Mouse (Mus musculus) stomach, embryonic 14.5 days (tissue): ENCODE data around the gene Lypd8. TPM values are rescaled to one million over a fixed set of nuclear protein-coding genes. Genes with fewer than 3 reads are reported as not detected.

Experiments used
- ATAC-seq: fragments of 200-750 bp; cut with Nextera tagmentation; 2 replicates; pipeline ENCODE4 v1.8.0; 2017; ENCODE audit warnings: low read depth, moderate TSS enrichment; ENCODE audit not compliant: insufficient number of reproducible peaks, insufficient read depth, low FRiP score
- H3K27ac ChIP-seq: fragments of 300-500 bp; sonication (generic); 2 replicates; pipeline ENCODE4 v1.5.1; 2014; ENCODE audit warnings: mild to moderate bottlenecking, low read length, moderate library complexity, mixed read lengths
- H3K27me3 ChIP-seq: fragments of 300-500 bp; sonication (generic); 2 replicates; pipeline ENCODE4 v1.6.1; 2014; ENCODE audit warnings: low read length, control low read depth, mixed read lengths; ENCODE audit not compliant: control insufficient read depth, insufficient read depth
- H3K36me3 ChIP-seq: fragments of 300-500 bp; sonication (generic); 2 replicates; pipeline ENCODE4 v1.6.1; 2014; ENCODE audit warnings: mild to moderate bottlenecking, control low read depth, low read length, moderate library complexity, mixed read lengths; ENCODE audit not compliant: control insufficient read depth, insufficient read depth
- H3K4me1 ChIP-seq: fragments of 300-500 bp; sonication (generic); 2 replicates; pipeline ENCODE4 v1.6.1; 2014; ENCODE audit warnings: low read length, control low read depth, mixed read lengths; ENCODE audit not compliant: control insufficient read depth, insufficient read depth
- H3K4me2 ChIP-seq: fragments of 300-500 bp; sonication (generic); replicated peaks from 2 replicates; pipeline ENCODE4 v1.6.1; 2014; ENCODE audit warnings: low read depth, low read length, control low read depth
- H3K4me3 ChIP-seq: fragments of 300-500 bp; sonication (generic); 2 replicates; pipeline ENCODE4 v1.5.1; 2014; ENCODE audit warnings: low read depth, low read length, control low read depth
- H3K9ac ChIP-seq: fragments of 300-500 bp; sonication (generic); replicated peaks from 2 replicates; pipeline ENCODE4 v1.6.1; 2014; ENCODE audit warnings: low read depth, mild to moderate bottlenecking, control low read depth, low read length, moderate library complexity, mixed read lengths
- H3K9me3 ChIP-seq: fragments of 300-500 bp; sonication (generic); 2 replicates; pipeline ENCODE4 v1.6.1; 2016; ENCODE audit warnings: low read depth, low read length, control low read depth; ENCODE audit not compliant: control insufficient read depth
- WGBS: fragments of 180-500 bp; shearing (Covaris S2); extraction: QIAGEN DNeasy Blood & Tissue Kit; methylation state at CpG from one replicate; pipeline ENCODE4 v1.1.7; 2014; 5-methylcytosine and 5-hydroxymethylcytosine counted together
- polyA plus RNA-seq: library from polyadenylated mRNA; unstranded; fragments of >200 nt; fragmentation: Nextera tagmentation; extraction: Ambion mirVana; gene quantifications from 2 replicates; pipeline ENCODE4 v1.2.1, GENCODE M21; 2014

The Lypd8 gene
- polyA plus RNA-seq, 1 experiment from 2014 or later = 32.0 TPM

DNA sequence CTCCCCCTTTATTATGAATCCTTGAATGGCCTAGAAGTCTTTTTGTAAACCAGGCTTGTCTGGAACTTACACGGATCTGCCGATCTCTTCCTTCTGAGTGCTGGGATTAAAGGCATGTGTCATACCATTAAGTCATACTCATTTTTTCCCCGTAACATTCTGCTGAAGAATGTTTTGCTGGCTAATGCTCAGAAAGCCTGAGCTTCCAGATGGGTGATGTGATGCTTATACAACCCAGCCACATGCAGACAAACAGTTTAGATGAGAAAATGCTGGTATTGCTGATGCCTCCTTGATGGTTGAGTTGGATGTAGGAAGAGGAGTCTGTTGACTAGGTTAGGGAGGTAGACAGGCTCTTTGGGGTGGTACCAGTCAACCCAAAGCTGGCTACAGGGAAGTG is 39.5 kb downstream of the Lypd8 start:
- H3K4me3 ChIP-seq = no peak overlapping the region
- ATAC-seq = no peak
- no peaks in the 10 kb centered on the region for H3K9me3 ChIP-seq
- no peak overlapping the region for H3K4me2 ChIP-seq
- no peak overlapping the region for H3K9ac ChIP-seq
- no peaks in the 10 kb centered on the region for H3K36me3 ChIP-seq
- 41% methylated on average over 3 of the region's 3 CpGs for WGBS
- no peaks in the 10 kb centered on the region for H3K4me1 ChIP-seq
- H3K27me3 ChIP-seq = no peaks in the 10 kb centered on the region
- H3K27ac ChIP-seq = no peak overlapping the region

GRCm38 (mm10) chr11:58420815-58421214 is 42.0 kb downstream of the Lypd8 start, which contains the start of gene 1810065E05Rik:
Gene 1810065E05Rik, plus strand, starts transcription at chr11:58421111.
- Histone ChIP-seq H3K4me1 (no peaks in the 10 kb centered on the region), H3K9ac (no peak within 1 kb of the TSS), H3K27ac (no peak within 1 kb of the TSS), H3K36me3 (no peaks in the 10 kb centered on the region), H3K27me3 (no peaks in the 10 kb centered on the region), H3K4me2 (no peak within 1 kb of the TSS), H3K9me3 (no peaks in the 10 kb centered on the region), H3K4me3 (no peak within 1 kb of the TSS)
- ATAC-seq = no peak
- 41% methylated on average over 1 of the region's 1 CpGs for WGBS

DNA sequence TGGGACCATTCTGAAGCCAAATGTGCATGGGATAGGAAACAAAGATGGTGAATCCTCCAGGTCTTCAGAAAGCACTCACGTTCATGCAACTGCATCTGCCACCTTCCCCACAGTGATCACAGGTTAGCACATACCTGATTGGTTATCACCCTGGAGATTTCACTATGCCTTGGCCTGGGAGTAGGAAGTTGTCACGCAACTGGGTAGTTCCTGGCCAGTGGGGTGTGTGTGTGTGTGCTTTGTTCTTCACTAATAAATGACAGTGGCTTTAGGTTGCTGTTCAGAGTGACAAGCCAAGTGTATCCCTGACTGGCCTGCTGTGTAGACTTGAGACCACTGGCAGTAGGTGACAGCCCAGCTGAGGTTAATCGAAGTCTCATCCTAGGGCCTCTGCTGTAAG is 53.4 kb downstream of the Lypd8 start, which contains the start of gene Gm12253:
Gene Gm12253, plus strand, starts transcription at position 301 of the 400 bp plus-strand sequence.
- Histone ChIP-seq H3K4me3 (no peak within 1 kb of the TSS), H3K4me2 (no peak within 1 kb of the TSS), H3K9ac (no peak within 1 kb of the TSS), H3K36me3 (no peaks in the 10 kb centered on the region), H3K9me3 (no peaks in the 10 kb centered on the region), H3K27ac (no peak within 1 kb of the TSS), H3K27me3 (no peaks in the 10 kb centered on the region), H3K4me1 (no peaks in the 10 kb centered on the region)
- WGBS = 85% methylated on average over 3 of the region's 3 CpGs
- ATAC-seq = no peak

DNA sequence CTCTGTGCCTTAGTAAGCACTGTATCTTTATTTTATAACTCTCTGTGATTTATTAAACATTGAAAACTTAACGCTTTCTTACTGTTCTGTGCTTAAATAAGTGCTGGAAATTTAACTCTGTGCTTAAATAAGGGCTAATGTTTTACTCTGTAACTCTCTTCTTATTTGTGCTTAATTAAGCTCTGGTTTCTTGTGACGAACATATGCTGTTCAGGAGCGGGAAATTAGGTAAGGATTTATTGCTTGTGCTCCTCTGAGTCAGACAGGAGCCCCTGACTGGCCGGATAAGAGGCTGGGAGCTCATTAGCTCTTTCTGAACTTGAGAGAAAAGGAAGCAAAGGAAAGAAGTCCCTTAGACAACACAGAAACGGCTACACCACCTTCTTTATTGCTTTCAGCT is 59.0 kb downstream of the Lypd8 start:
- WGBS = 31% methylated on average over 5 of the region's 5 CpGs
- no peak for ATAC-seq

More for the DNA sequence above, 59.0 kb downstream of the Lypd8 start:
- no peaks in the 10 kb centered on the region for H3K36me3 ChIP-seq
- H3K27ac ChIP-seq = no peak overlapping the region
- no peaks in the 10 kb centered on the region for H3K9me3 ChIP-seq
- H3K9ac ChIP-seq = no peak overlapping the region
- H3K4me2 ChIP-seq = no peak overlapping the region
- H3K4me1 ChIP-seq = no peaks in the 10 kb centered on the region
- H3K27me3 ChIP-seq = no peaks in the 10 kb centered on the region
- no peak overlapping the region for H3K4me3 ChIP-seq

Other genes with a start within 250 kb of the Lypd8 start
- 21.4 and 24.4 TPM in 2 replicates for gene Gemin5, start 210.5 kb upstream of the Lypd8 start, polyA plus RNA-seq
- 118 and 123 TPM in 2 replicates for gene Mrpl22, start 207.4 kb upstream of the Lypd8 start, polyA plus RNA-seq
- gene Igtp, start 179.5 kb upstream of the Lypd8 start, polyA plus RNA-seq = 3.9 and 4.7 TPM in 2 replicates
- 3.8 and 3.9 TPM in 2 replicates for gene Irgm2, start 179.4 kb upstream of the Lypd8 start, polyA plus RNA-seq
- gene 4930438A08Rik, start 104.2 kb upstream of the Lypd8 start, polyA plus RNA-seq = not detected in 2 replicates
- 19.8 and 21.3 TPM in 2 replicates for gene Zfp692, start 72.0 kb upstream of the Lypd8 start, polyA plus RNA-seq
- 41.8 and 44.9 TPM in 2 replicates for gene Zfp672, start 48.7 kb upstream of the Lypd8 start, polyA plus RNA-seq
- gene Sh3bp5l, start 48.3 kb upstream of the Lypd8 start, polyA plus RNA-seq = 22.4 and 24.2 TPM in 2 replicates
- gene 1810065E05Rik, start 42.1 kb downstream of the Lypd8 start, polyA plus RNA-seq = not detected in 2 replicates
- not detected in 2 replicates for gene Gm12253, start 53.5 kb downstream of the Lypd8 start, polyA plus RNA-seq
- gene Lypd9, start 73.9 kb downstream of the Lypd8 start, polyA plus RNA-seq = not detected in 2 replicates
- not detected in 2 replicates for gene Olfr30, start 83.2 kb downstream of the Lypd8 start, polyA plus RNA-seq
- not detected in 2 replicates for gene Olfr332, start 113.5 kb downstream of the Lypd8 start, polyA plus RNA-seq
- gene Olfr331, start 123.5 kb downstream of the Lypd8 start, polyA plus RNA-seq = not detected in 2 replicates
- not detected in 2 replicates for gene Olfr330, start 155.8 kb downstream of the Lypd8 start, polyA plus RNA-seq
- not detected in 2 replicates for gene Olfr329-ps, start 167.4 kb downstream of the Lypd8 start, polyA plus RNA-seq
- gene Olfr328, start 176.6 kb downstream of the Lypd8 start, polyA plus RNA-seq = 0.12 TPM in 1 of 2 replicates, not detected in the other
- not detected in 2 replicates for gene Olfr224, start 191.5 kb downstream of the Lypd8 start, polyA plus RNA-seq
- gene Olfr325, start 198.7 kb downstream of the Lypd8 start, polyA plus RNA-seq = not detected in 2 replicates
- not detected in 2 replicates for gene Olfr324, start 216.1 kb downstream of the Lypd8 start, polyA plus RNA-seq
- gene 2210407C18Rik, start 237.0 kb downstream of the Lypd8 start, polyA plus RNA-seq = 0.58 and 0.90 TPM in 2 replicates